Mouse (Mus musculus) MEL (cell line): ENCODE results near the gene Zmynd11.

ENCODE experiments used
- BHLHE40 ChIP-seq: IDR thresholded peaks from 2 replicates; pipeline ENCODE4 v1.6.1; 2012; ENCODE audit warnings: low read depth, mild to moderate bottlenecking, inconsistent platforms, low read length, improper control_type of control experiment, borderline replicate concordance
- CTCF ChIP-seq, 3 experiments: IDR thresholded peaks in 2 of 3; conservative IDR thresholded peaks in 1 of 3; 2 replicates each; pipeline ENCODE4 v1.5.1; 2011 to 2012; ENCODE audit warnings: low read length in 3 of 3, low read depth in 2 of 3, mild to moderate bottlenecking in 2 of 3, improper control_type of control experiment in 1 of 3, inconsistent platforms in 1 of 3, mixed read lengths in 1 of 3, moderate library complexity in 1 of 3; ENCODE audit not compliant: control insufficient read depth in 1 of 3, insufficient read depth in 1 of 3, poor library complexity in 1 of 3, severe bottlenecking in 1 of 3
- EP300 ChIP-seq, 2 experiments: IDR thresholded peaks; 2 replicates each; pipeline ENCODE4 v1.6.1; 2011; ENCODE audit warnings: improper control_type of control experiment in 2 of 2, low read length in 2 of 2, low read depth in 1 of 2, mild to moderate bottlenecking in 1 of 2
- GATA1 ChIP-seq: IDR thresholded peaks from 2 replicates; pipeline ENCODE4 v1.6.1; 2011; ENCODE audit warnings: low read depth, low read length, improper control_type of control experiment
- MAFK ChIP-seq: IDR thresholded peaks from 2 replicates; pipeline ENCODE4 v1.6.1; 2011; ENCODE audit warnings: low read depth, mild to moderate bottlenecking, low read length, improper control_type of control experiment, borderline replicate concordance
- MAZ ChIP-seq: IDR thresholded peaks from 2 replicates; pipeline ENCODE4 v1.6.1; 2012; ENCODE audit warnings: low read depth, mild to moderate bottlenecking, inconsistent platforms, low read length, improper control_type of control experiment
- MXI1 ChIP-seq: IDR thresholded peaks from 2 replicates; pipeline ENCODE4 v1.6.1; 2011; ENCODE audit warnings: mild to moderate bottlenecking, low read depth, low read length, improper control_type of control experiment
- POLR2A ChIP-seq, 2 experiments: IDR thresholded peaks; 2 replicates each; pipeline ENCODE4 v1.6.1; 2011 to 2012; ENCODE audit warnings: low read length in 2 of 2, mild to moderate bottlenecking in 2 of 2, control low read depth in 1 of 2, improper control_type of control experiment in 1 of 2, low read depth in 1 of 2, moderate library complexity in 1 of 2; ENCODE audit not compliant: control insufficient read depth in 1 of 2, insufficient read depth in 1 of 2, poor library complexity in 1 of 2
- RAD21 ChIP-seq: IDR thresholded peaks from 2 replicates; pipeline ENCODE4 v1.6.1; 2011; ENCODE audit warnings: mild to moderate bottlenecking, low read depth, low read length, improper control_type of control experiment
- USF1 ChIP-seq: IDR thresholded peaks from 2 replicates; pipeline ENCODE4 v1.6.1; 2014; ENCODE audit warnings: low read depth, mild to moderate bottlenecking, inconsistent platforms, low read length, improper control_type of control experiment, moderate library complexity

DNA sequence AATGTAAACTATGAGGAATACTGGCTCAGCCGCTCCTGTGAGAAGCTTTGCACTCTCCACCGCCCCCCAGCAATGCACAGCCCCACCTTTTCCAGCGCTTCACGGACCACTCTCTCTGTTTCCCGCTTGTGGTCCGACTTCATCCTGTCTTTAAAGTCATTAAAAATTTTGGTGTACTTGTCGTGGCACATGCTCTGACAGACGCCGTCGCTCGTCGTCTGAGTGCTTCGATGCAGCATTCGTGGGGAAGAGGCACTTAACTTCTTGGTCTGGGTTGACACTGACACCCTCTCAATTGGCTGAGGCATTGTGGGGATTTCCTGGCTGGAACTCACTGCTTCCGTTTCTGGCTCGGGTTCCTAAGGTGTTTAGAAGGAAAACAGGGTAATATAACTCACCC, 75.8 kb downstream of the Zmynd11 start:
- TF ChIP-seq MAZ: no peak
- no peak for TF ChIP-seq BHLHE40
- no peak for TF ChIP-seq MAFK
- TF ChIP-seq EP300 (IDR thresholded peaks at IDR 0.05; ENCODE audit: low read depth in 1 of 2, low read length in 2 of 2): no peak
- TF ChIP-seq MXI1: no peak
- no peak for TF ChIP-seq CTCF (IDR thresholded peaks at IDR 0.05 in 2 of 3, conservative IDR thresholded peaks at IDR 0.05 in 1 of 3; ENCODE audit: control insufficient read depth in 1 of 3, insufficient read depth in 1 of 3, low read depth in 2 of 3, low read length in 3 of 3, poor library complexity in 1 of 3, severe bottlenecking in 1 of 3)
- TF ChIP-seq GATA1: no peak
- no peak for TF ChIP-seq USF1
- TF ChIP-seq POLR2A (IDR thresholded peaks at IDR 0.05; ENCODE audit: control insufficient read depth in 1 of 2, insufficient read depth in 1 of 2, low read depth in 1 of 2, low read length in 2 of 2, poor library complexity in 1 of 2): no peak
- TF ChIP-seq RAD21: no peak
